Mouse (Mus musculus) embryo, embryonic 10.5 days (tissue): Measurements from ENCODE around the gene Gm19345.

Source experiments
- DNase-seq: peaks from one replicate; pipeline ENCODE4 v3.0.0-alpha.2; 2015; ENCODE audit warnings: low spot score

Gm19345 gene

DNA sequence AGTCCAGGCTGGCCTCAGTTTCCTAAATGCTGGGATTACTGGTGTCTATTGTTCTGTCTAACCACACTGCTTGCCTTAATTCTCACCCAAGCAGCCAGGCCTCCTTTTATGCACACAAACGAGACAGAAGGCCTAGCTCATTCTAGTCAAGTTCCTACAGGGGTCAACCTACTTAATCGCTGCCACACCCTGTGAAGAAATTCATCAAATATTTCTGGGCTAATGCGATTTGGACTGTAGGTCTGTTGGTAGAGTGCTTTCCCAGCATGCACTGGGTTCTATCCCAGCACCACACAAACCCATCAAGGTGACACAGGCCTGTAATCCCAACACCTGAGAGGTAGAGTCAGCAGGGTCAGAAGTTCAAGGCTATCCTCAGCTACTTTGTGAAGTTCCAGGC is 22.1 kb upstream of the Gm19345 start:
- no peak for DNase-seq

GRCm38 (mm10) chr7:19830682-19831156 is 21.1 kb upstream of the Gm19345 start:
- DNase-seq, result no peak

DNA sequence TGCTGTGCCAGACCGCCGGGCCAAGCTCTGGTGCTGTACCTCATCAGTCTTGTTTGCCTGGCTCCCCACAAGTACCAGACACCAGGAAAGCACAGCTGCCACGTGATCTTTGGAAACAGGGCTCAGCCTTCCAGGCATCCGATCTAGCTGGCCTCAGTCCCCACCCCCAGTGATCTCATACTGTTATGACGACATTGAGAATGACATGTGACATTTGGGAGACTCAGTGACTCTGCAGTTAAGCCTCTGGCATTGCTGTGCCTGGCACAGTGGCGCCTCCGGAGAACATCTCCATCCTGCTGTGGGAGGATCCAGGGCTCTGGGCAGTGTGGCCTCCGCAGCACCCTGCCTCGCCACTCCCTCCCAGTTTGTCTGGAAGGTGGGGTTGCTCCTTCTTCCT is 20.0 kb upstream of the Gm19345 start:
- DNase-seq, result no peak

DNA sequence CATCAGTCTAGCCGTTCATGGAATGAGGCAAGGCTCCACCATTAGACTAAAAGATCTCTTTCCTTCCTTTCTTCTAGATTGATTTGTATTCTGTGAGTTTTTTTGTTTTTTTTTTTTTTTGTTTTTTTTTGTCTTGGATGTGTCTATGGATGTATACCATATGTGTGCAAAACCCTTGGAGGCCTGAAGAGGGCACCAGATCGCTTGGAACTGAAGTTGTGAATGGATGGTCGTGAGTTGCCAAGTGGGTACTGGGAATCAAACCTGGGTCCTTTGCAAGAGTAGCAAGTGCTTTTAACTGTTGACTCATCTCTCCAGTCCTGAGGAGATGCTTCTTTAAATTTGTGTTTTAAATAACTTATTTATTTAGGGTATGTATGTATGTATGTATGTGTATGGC is 17.7 kb upstream of the Gm19345 start:
- DNase-seq, result no peak

- no peak for DNase-seq
These were observed 15.0 kb upstream of the Gm19345 start for GRCm38 (mm10) chr7:19836843-19837242.

- DNase-seq, result no peak
These were observed 11.4 kb upstream of the Gm19345 start for GRCm38 (mm10) chr7:19840371-19840770.

DNA sequence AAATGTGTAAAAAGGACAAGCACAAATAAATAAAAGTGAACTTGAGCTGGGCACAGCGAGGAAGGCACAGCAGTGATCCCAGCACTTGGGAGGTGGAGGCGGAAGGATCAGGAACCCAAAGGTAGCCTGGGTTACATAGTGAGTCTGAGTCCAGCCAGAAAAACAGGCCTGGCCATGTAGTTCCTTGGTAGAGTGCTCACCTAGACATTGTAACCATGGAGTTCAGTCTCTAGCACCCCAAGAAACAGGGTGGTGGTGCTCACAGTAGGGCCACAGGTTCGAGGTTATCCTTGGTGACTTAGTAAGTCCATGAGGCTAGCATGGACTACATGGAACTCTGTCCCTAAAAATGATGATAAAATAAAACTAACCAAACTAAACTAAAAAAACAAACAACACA is 10.9 kb upstream of the Gm19345 start:
- no peak for DNase-seq

- no peak for DNase-seq
These were observed 10.0 kb upstream of the Gm19345 start for GRCm38 (mm10) chr7:19841686-19842413.

GRCm38 (mm10) chr7:19842885-19843504 is 8.8 kb upstream of the Gm19345 start:
- DNase-seq, result no peak

DNA sequence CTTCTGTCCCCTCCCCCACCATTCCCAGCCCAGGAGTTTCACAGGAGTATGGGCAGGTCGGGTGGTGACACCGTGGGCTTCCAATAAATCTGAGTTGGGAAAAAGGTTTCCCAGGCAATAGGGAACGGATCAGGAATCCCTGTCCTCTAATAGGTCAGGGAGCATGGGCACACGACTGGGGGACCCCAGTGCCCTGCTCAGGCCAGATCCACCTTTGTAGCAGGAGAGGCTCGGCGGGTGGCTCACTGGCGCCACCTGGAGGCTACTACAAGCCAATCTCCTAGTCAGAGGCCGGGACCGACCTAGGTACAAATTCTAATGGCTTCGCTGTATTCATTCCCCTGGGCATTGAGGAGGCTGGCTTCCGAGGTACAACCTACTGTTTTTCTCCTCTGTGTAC is 8.2 kb upstream of the Gm19345 start:
- DNase-seq, result peak; percentile 72

DNA sequence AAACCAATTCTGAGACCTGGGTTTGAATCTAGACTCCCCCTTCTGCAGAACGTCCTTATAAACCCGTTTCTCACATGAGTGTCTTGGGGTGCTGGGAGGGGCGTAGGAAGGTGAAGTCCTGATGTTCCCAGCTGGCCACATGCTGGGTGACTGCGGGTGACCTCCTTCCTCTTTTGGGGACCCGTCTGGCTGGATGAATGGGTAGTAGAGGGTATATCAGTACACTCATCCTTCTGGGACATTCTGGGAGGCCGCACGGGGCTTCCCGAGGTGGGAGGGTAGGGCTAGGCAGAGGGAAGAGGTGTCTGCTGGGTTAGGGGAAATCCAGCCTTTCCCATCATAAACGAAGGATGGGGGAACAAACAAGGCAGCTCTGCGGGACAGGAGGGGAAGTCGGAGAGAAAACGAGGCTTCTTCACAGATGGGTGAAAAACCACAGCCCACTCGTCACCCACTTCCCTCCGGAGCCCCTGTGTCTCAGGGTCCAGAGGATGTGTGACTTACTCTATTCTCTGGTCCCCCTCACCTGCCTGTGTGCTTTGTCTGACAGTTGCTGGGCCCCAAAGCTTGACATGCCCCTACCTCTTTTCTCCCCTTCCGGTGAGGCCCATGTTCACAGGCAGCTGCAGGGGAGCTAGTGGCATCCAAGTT is 7.2 kb upstream of the Gm19345 start:
- DNase-seq, result no peak

DNA sequence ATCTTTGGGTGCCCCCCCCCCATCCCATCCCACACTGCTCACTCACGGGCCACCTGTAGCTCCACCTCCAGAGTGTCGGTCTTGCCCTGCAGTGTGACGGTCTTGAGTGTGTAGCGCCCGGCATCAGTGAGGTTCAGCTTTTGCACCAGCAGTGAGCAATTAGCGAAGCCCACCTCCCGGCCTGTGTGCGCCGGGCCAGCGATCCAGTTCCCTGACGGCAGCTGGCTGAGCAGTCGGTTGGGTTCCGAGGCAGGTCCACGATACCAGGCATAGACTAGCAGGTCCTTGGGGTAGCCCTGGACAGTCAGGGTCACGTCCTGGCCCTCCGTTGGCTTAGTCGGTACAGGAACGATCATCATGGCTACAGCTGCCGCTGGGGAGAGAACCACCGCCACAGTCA is 1.7 kb downstream of the Gm19345 start:
- DNase-seq, result no peak

DNA sequence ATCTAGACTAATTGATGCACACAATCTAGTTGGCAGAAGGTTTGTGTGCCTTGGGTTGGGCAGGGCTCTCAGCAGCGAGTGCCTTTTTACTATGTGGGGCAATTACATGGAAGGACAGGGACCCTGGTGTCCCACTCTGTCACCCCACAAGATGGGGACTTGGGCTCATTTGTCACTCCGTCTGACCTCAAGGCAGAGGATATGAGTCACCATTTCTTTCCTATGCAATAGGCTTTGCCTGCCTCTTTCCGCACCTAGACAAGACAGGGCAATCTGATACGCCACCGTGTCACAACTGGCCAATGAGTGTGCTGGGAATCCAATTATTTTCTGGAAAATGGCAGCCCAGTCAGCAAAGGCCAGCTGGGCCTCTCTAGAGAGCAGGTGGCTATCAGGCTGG is 3.9 kb downstream of the Gm19345 start:
- no peak for DNase-seq

DNA sequence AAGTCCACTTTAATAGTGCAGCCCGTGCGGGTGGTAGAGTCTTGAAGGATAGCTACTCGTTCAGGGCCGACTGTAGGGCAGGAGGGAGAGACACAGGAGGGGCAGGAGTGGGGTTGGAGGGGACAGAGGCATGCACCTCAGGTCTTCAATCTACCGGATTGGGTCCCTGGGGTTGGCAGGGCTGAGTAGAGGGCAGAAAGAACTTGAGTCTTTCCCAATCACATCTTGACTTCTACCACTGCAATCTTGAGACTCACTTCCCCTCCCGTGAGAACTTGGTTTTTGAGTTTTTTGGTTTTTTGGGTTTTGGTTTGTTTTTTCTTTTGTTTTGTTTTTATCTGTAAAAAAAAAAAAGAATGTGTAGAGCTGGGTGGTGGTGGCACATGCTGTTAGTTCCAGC is 4.5 kb downstream of the Gm19345 start:
- DNase-seq, result no peak

DNA sequence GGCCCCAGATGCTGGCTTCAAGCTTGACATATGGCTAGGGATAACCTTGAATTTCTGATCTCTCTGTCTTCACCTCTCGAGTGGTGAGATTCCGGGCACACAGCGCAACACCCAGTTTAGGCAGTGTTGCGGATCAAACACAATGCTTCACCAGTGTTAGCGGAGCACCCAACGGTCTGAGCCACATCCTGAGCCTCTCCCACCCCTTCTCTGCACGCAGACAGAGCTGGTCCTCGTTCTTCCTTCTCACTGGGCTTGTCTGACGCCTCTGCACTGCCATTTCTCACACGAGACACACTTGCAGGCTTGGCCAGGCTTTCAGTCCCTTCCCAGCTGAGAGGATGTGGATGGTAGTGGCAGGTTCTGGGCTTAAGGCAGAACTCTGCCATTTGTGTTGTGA is 7.9 kb downstream of the Gm19345 start:
- DNase-seq, result no peak

DNA sequence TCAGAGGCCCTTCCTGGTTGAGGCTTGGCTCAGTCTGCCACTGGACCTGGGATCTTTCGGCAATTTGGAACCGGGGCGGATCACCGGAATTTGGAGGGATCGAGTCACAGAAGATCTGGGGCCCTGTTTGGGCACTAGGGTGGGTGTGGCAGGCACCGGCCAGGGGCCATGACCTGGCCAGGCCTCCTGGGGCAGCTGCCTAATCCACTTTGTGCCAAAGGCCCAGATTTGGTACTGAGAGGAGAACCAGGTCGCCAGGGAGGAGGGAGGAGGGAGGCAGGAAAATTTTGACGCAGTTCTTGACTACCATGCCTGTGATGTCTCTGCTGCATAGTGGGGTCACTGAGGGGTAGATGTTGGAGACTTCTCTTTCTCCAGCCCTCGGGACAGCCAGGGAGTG is 9.4 kb downstream of the Gm19345 start, which contains the start of gene Ceacam16:
Gene Ceacam16, minus strand, starts transcription at position 101 of the 400 bp plus-strand sequence.
- no peak for DNase-seq

DNA sequence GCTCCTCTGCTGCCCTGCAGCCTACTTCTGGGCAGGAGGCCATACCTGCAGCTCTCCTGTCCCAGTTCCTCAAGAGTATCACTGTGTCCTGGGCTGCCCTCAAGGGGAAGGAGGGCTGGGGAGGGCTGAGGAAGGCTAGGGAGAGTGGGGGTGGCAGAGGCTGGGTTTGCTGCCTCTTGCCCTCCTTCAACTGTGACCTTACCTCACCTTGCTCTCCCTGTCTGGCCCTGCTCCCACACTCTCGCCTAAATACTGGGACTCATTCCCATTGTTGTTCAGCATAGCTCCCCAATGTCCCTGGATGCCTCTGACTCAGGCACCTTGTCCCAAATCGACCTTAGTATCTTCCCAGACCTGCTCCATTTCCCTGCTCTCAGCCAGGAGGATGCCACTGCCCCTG is 12.4 kb downstream of the Gm19345 start:
- DNase-seq, result no peak

DNA sequence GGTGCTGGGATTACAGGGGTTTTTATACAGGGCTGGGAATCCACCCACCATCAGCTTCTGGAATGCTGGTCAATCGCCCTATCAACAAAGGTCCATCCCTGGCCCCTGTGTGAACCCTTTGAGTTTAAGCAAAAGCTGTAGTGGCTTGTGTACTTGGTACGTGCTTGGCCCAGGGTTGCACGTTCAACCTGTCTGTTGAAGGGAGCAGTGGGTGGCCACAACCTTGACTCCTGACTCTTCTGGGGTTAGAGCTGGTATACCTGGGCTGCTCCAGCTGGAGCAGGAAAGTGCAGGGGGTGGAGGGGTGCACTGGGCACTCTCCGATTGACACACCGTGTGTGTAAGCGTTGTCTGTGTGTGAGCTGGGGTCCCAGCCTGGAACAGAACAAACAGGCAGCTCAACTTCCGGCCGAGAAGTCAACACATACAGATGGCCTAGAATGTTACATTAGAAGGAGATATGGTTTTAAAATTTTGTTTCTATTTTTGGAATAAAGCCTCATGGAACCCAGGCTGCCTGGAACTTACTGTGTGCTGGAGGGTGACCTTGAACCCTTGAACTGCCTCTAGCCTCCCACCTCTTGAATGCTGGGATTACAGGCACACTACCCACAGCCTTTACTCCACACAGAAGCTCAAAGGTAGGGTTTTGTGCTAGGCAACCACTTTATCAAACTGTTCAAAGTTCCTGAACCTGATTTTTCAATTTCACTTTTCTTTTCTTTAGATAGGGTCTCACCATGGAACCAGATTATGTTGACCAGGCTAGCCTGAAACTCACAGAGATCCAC is 13.6 kb downstream of the Gm19345 start:
- DNase-seq, result no peak

DNA sequence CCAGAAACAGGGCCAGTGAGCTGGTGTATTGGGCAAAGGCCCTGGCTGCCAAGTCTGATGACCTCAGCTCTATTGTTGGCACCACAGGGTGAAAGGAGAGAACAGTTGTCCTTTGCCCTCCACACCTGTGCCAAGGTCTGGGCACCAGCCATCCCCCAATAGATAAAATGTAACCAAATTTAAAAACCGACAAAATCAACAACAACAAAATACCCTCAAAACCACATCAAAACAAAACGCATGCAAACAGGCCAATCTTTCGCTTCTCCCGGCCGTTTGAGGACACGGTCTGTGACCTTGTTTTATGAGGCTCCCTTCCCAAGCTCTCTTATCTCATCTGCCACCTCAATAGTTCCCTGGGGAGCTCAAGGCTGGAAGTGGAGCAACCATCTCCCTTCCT is 14.7 kb downstream of the Gm19345 start:
- DNase-seq, result no peak

DNA sequence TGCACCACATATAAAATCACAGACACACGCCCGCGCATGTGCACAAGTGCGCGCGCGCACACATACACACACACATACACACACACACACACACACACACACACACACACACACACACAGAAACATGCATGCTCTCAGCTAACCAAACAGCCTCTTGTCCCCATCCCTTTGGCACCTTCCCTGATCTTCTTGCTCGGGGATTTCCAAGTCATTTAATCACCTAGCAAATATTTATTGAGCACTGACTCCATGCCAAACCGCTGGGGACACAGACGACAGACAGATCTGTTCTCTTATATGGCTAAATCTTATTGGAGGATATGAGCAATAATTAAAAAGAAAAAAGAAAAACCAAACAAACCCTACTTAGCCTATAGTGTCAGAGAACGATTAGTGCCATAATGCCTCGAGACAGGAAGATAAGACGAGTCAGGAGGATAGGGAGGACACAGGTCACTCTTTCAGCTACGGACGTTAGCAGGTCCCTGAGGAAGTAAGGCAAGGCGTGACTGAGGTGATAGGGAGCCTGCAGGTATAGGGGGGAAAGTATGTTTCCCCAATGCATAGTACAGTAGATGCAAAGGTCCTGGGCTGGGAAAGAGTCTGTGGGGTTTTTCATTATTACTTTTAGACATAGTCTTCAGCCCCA is 16.1 kb downstream of the Gm19345 start:
- DNase-seq, result no peak

GRCm38 (mm10) chr7:19871137-19871621 is 19.4 kb downstream of the Gm19345 start:
- DNase-seq, result no peak
